9 mouse cellular contexts compared by ENCODE assay signal in the genomic region with DNA sequence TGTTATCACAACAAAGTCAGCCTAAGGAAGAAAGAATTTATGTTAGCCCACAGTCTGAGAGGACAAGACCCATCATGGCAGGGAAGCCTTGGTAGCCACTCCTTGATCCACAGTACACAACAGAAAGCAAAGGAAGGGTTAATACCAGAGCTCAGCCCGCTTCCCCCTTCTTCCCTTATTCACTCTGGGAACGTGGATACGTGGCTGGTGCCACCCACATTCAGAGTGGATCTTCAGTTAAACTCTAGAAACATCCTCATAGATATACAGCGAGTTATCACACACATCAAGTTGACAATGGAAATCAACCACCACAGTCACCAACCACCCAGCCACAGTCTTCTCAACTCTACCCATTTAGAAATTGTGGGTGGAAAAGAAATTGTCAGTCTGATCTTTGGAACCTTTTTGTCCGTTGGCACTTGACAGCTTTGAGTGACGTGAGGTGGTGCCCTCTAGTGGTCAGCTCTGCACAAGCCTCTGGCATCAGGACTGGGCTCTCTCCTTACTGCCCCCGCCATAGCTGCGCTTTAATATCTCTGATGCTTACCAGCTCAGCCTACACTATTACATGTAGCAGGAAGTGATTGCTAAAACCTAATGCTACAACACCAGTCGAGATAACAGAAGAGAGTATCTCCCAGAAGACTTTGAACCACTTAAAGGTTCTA. TPM values are rescaled to one million over a fixed set of nuclear protein-coding genes. Genes with fewer than 3 reads are reported as not detected.
A peak's percentile ranks its signal among the peaks of the same experiment; 100 is the strongest.
DNase-seq lines count a peak whose midpoint lies in the region; ATAC-seq and TF ChIP-seq lines count a peak whose summit lies in the region.
"Had no signal": no experiment of that assay in that cellular context is flagged by ENCODE, and none has a peak within 500 bp of the region (broad histone marks: within the 10 kb centered on the region; RNA-seq: fewer than 3 reads in every experiment).

No protein-coding gene starts in this region.

- peak; percentile 77 for ATAC-seq in intestine, postnatal 0 days
- peak; percentile 70 for ATAC-seq in liver, embryonic 16.5 days (ENCODE audit: low read depth)
- peak; percentile 68; the same call in 1 of the 2 replicates for ATAC-seq in neural tube, embryonic 13.5 days (ENCODE audit: low read depth)

- H3K4me2 ChIP-seq in intestine, postnatal 0 days (replicated peaks; ENCODE audit: low read depth) = 0 out of 2 replicates have a peak overlapping the region, but pooled peaks have one; percentile 7
- peak overlapping the region; percentile 21; the same call in 1 of the 2 replicates for H3K4me2 ChIP-seq in liver, embryonic 16.5 days (ENCODE audit: low read depth, low read length)
- H3K4me2 ChIP-seq in neural tube, embryonic 13.5 days = no peak overlapping the region
- H3K4me2 ChIP-seq: neural tube, embryonic 12.5 days had no signal

- peak; percentile 51 for TF ChIP-seq RAD21 in MEL (IDR thresholded peaks at IDR 0.05; ENCODE audit: low read depth, low read length)

- TF ChIP-seq CTCF in MEL (IDR thresholded peaks at IDR 0.05 in 2 of 3, conservative IDR thresholded peaks at IDR 0.05 in 1 of 3; ENCODE audit: control insufficient read depth in 1 of 3, insufficient read depth in 1 of 3, low read depth in 2 of 3, low read length in 3 of 3, poor library complexity in 1 of 3, severe bottlenecking in 1 of 3) = peak; percentile 89 to 90 (median 89)
- TF ChIP-seq CTCF in intestine, postnatal 0 days (IDR thresholded peaks at IDR 0.05; ENCODE audit: low read depth) = peak; percentile 89

- H3K9me3 ChIP-seq in MEL (replicated peaks; ENCODE audit: insufficient read depth, low read length) = no peaks in the 10 kb centered on the region
- no peaks in the 10 kb centered on the region for H3K9me3 ChIP-seq in intestine, postnatal 0 days (ENCODE audit: control insufficient read depth)
- H3K9me3 ChIP-seq in liver, embryonic 16.5 days (replicated peaks; ENCODE audit: control insufficient read depth, low read length) = no peaks in the 10 kb centered on the region
- H3K9me3 ChIP-seq in neural tube, embryonic 13.5 days = no peaks in the 10 kb centered on the region
- H3K9me3 ChIP-seq: neural tube, embryonic 12.5 days had no signal

- TF ChIP-seq EP300 in MEL (IDR thresholded peaks at IDR 0.05; ENCODE audit: low read depth in 1 of 2, low read length in 2 of 2) = peak in 1 of 2 experiments; percentile 54; a peak in 2 of 4 replicates

- peak overlapping the region; percentile 51 for H3K9ac ChIP-seq in MEL (ENCODE audit: control insufficient read depth, low read depth, low read length, poor library complexity, severe bottlenecking)
- H3K9ac ChIP-seq in intestine, postnatal 0 days (ENCODE audit: low read depth, low read length) = no peak overlapping the region
- H3K9ac ChIP-seq in liver, embryonic 16.5 days (ENCODE audit: low read depth, low read length) = peak overlapping the region; percentile 40; the same call in 1 of the 2 replicates
- no peak overlapping the region for H3K9ac ChIP-seq in neural tube, embryonic 13.5 days
- H3K9ac ChIP-seq: neural tube, embryonic 12.5 days had no signal

- peak; percentile 64 for DNase-seq in A20 (ENCODE audit: low read depth, low spot score)
- DNase-seq in MEL (ENCODE audit: low read depth, low spot score) = peak; percentile 91
- DNase-seq in cerebellum, adult 9-11 months = peak; percentile 52
- peak; percentile 68 for DNase-seq in gastrocnemius, postnatal 10 days
- no peak for DNase-seq in ovary, postnatal 10 days (ENCODE audit: low spot score)

- H3K4me1 ChIP-seq in MEL (ENCODE audit: control insufficient read depth in 1 of 2, insufficient read depth in 2 of 2, low read length in 2 of 2) = peaks cover 11 to 27% of the 10 kb centered on the region in 2 experiments
- 0 out of 2 replicates have a peak, but pooled peaks cover 2% of the 10 kb centered on the region for H3K4me1 ChIP-seq in intestine, postnatal 0 days (replicated peaks; ENCODE audit: control insufficient read depth, insufficient read depth, low read length)
- peaks cover 25% of the 10 kb centered on the region for H3K4me1 ChIP-seq in liver, embryonic 16.5 days (ENCODE audit: control insufficient read depth, low read depth, low read length)
- peaks cover 3% of the 10 kb centered on the region for H3K4me1 ChIP-seq in neural tube, embryonic 13.5 days (replicated peaks)

- H3K79me2 ChIP-seq in MEL (ENCODE audit: control insufficient read depth, insufficient read depth, low read length, poor library complexity) = peaks cover 4% of the 10 kb centered on the region; the same call in 1 of the 2 replicates

- no peaks in the 10 kb centered on the region for H3K27me3 ChIP-seq in MEL (ENCODE audit: control insufficient read depth in 1 of 2, insufficient read depth in 2 of 2, low read length in 2 of 2)
- H3K27me3 ChIP-seq in intestine, postnatal 0 days (replicated peaks; ENCODE audit: control insufficient read depth, insufficient read depth, low read length) = no peaks in the 10 kb centered on the region; the same call in 1 of the 2 replicates
- no peaks in the 10 kb centered on the region for H3K27me3 ChIP-seq in liver, embryonic 16.5 days (ENCODE audit: control insufficient read depth, insufficient read depth, low read depth, low read length)
- no peaks in the 10 kb centered on the region for H3K27me3 ChIP-seq in neural tube, embryonic 13.5 days
- H3K27me3 ChIP-seq: neural tube, embryonic 12.5 days had no signal

- H3K27ac ChIP-seq in MEL (ENCODE audit: control insufficient read depth, low read depth, low read length) = peak overlapping the region; percentile 65
- H3K27ac ChIP-seq in intestine, postnatal 0 days (ENCODE audit: low read depth, low read length) = no peak overlapping the region
- no peak overlapping the region; the same call in 1 of the 2 replicates for H3K27ac ChIP-seq in liver, embryonic 16.5 days (ENCODE audit: low read length)
- H3K27ac ChIP-seq in neural tube, embryonic 13.5 days (replicated peaks) = no peak overlapping the region
- H3K27ac ChIP-seq: neural tube, embryonic 12.5 days had no signal

- 17% methylated on average over 9 of the region's 9 CpGs for WGBS in intestine, postnatal 0 days
- 8% methylated on average over 9 of the region's 9 CpGs for WGBS in liver, embryonic 16.5 days (ENCODE audit: insufficient replicate concordance)
- 28% methylated on average over 9 of the region's 9 CpGs for WGBS in neural tube, embryonic 13.5 days

- no peak for TF ChIP-seq POLR2A in MEL (IDR thresholded peaks at IDR 0.05; ENCODE audit: control insufficient read depth in 1 of 2, insufficient read depth in 1 of 2, low read depth in 1 of 2, low read length in 2 of 2, poor library complexity in 1 of 2)

- peaks cover 0 to 20% of the 10 kb centered on the region in 2 experiments; a peak in 2 of 4 replicates for H3K36me3 ChIP-seq in MEL (ENCODE audit: control insufficient read depth in 1 of 2, insufficient read depth in 2 of 2, low read length in 2 of 2)
- no peaks in the 10 kb centered on the region for H3K36me3 ChIP-seq in intestine, postnatal 0 days (ENCODE audit: control insufficient read depth, insufficient read depth)
- H3K36me3 ChIP-seq in liver, embryonic 16.5 days (ENCODE audit: control insufficient read depth, insufficient read depth) = no peaks in the 10 kb centered on the region
- H3K36me3 ChIP-seq in neural tube, embryonic 13.5 days = no peaks in the 10 kb centered on the region
- H3K36me3 ChIP-seq: neural tube, embryonic 12.5 days had no signal

- peak overlapping the region; percentile 33 to 36 for H3K4me3 ChIP-seq in MEL (ENCODE audit: control insufficient read depth in 1 of 2, insufficient read depth in 1 of 2, low read depth in 2 of 2, low read length in 2 of 2)
- H3K4me3 ChIP-seq in intestine, postnatal 0 days (ENCODE audit: low read depth, low read length) = no peak overlapping the region
- no peak overlapping the region for H3K4me3 ChIP-seq in liver, embryonic 16.5 days (ENCODE audit: low read depth, low read length)
- H3K4me3 ChIP-seq in neural tube, embryonic 13.5 days = no peak overlapping the region
- H3K4me3 ChIP-seq: neural tube, embryonic 12.5 days had no signal

TF ChIP-seq in MEL, 35 proteins besides CTCF, POLR2A, EP300 and RAD21 (continues in another document):
- TF ChIP-seq NRF1 (IDR thresholded peaks at IDR 0.05; ENCODE audit: insufficient read depth, low read depth, low read length, poor library complexity, severe bottlenecking) (no peak), MAX (IDR thresholded peaks at IDR 0.05; ENCODE audit: low read length) (0 out of 2 replicates have a peak, but pooled peaks have one; percentile 16), SIN3A (IDR thresholded peaks at IDR 0.05; ENCODE audit: low read length) (peak; percentile 67; the same call in 1 of the 2 replicates), SMC3 (IDR thresholded peaks at IDR 0.05; ENCODE audit: low read depth, low read length) (peak; percentile 51), CHD1 (IDR thresholded peaks at IDR 0.05; ENCODE audit: low read depth, low read length) (0 out of 2 replicates have a peak, but pooled peaks have one; percentile 1), ZMIZ1 (IDR thresholded peaks at IDR 0.05; ENCODE audit: low read depth, low read length) (no peak), MYB (IDR thresholded peaks at IDR 0.05; ENCODE audit: low read depth, low read length) (peak; percentile 60; the same call in 1 of the 2 replicates), TCF12 (IDR thresholded peaks at IDR 0.05; ENCODE audit: low read depth, low read length) (peak; percentile 10; the same call in 1 of the 2 replicates), BHLHE40 (IDR thresholded peaks at IDR 0.05; ENCODE audit: borderline replicate concordance, low read depth, low read length) (no peak), GATA1 (IDR thresholded peaks at IDR 0.05; ENCODE audit: low read depth, low read length) (peak; percentile 41), USF1 (IDR thresholded peaks at IDR 0.05; ENCODE audit: low read depth, low read length) (no peak)

RNA-seq across cellular contexts. Expression of a gene that starts 5.7 kb away (rescaled TPM):
- total RNA-seq in MEL (2012; rRNA removed) = 188 and 238 TPM in 2 replicates
- polyA plus RNA-seq in MEL (2012; ENCODE audit: insufficient read depth in 1 of 2, insufficient read length in 2 of 2, low read depth in 1 of 2, low replicate concordance in 2 of 2, missing spikeins in 1 of 2) = 100 to 1,000 TPM in 1 of 2 experiments, 10 to 100 TPM in 1; 93.4 to 180 TPM
- 10 to 100 TPM in 1 of 2 experiments, 1 to 10 TPM in 1; 8.5 to 10.2 TPM for total RNA-seq in gastrocnemius, postnatal 10 days (2021)
- polyA plus RNA-seq in intestine, postnatal 0 days (2015; fragmentation: Nextera tagmentation; extraction: Ambion mirVana) = 6.4 and 9.5 TPM in 2 replicates
- polyA plus RNA-seq in liver, embryonic 16.5 days (2015; fragmentation: Nextera tagmentation; extraction: Ambion mirVana) = 2.0 and 2.3 TPM in 2 replicates
- 3.2 and 3.6 TPM in 2 replicates for polyA plus RNA-seq in neural tube, embryonic 13.5 days (2015; fragmentation: Nextera tagmentation; extraction: Ambion mirVana)

RNA-seq across cellular contexts. Expression of a gene that starts 46.6 kb away (rescaled TPM):
- 9.0 and 9.1 TPM in 2 replicates for total RNA-seq in MEL (2012; rRNA removed)
- 1 to 10 TPM in 1 of 2 experiments, not detected in 1; 9.9 TPM for polyA plus RNA-seq in MEL (2012; ENCODE audit: insufficient read depth in 1 of 2, insufficient read length in 2 of 2, low read depth in 1 of 2, low replicate concordance in 2 of 2, missing spikeins in 1 of 2)
- total RNA-seq in gastrocnemius, postnatal 10 days (2021) = 10 to 100 TPM; 10.5 to 15.4 TPM
- 8.4 and 9.6 TPM in 2 replicates for polyA plus RNA-seq in intestine, postnatal 0 days (2015; fragmentation: Nextera tagmentation; extraction: Ambion mirVana)
- polyA plus RNA-seq in liver, embryonic 16.5 days (2015; fragmentation: Nextera tagmentation; extraction: Ambion mirVana) = 4.1 and 4.8 TPM in 2 replicates
- 14.9 and 17.3 TPM in 2 replicates for polyA plus RNA-seq in neural tube, embryonic 13.5 days (2015; fragmentation: Nextera tagmentation; extraction: Ambion mirVana)

Comparison
In these comparisons a context has a peak if more than half of its experiments do, and no peak if none do; other contexts are left out.
1. H3K4me3 ChIP-seq: peak in MEL (2 of 2); none in intestine, postnatal 0 days (single experiment), liver, embryonic 16.5 days (single experiment) and neural tube, embryonic 13.5 days (single experiment).
2. H3K9ac ChIP-seq: peak in MEL (single experiment) and liver, embryonic 16.5 days (single experiment); none in intestine, postnatal 0 days (single experiment) and neural tube, embryonic 13.5 days (single experiment).
3. Peak in every context shown above with its lines, with median percentiles within 50 percentile points of each other: ATAC-seq.